Mouse (Mus musculus): ENCODE data around the gene M1ap. TPM values are rescaled to one million over a fixed set of nuclear protein-coding genes. Genes with fewer than 3 reads are reported as not detected.
A peak's percentile ranks its signal among the peaks of the same experiment; 100 is the strongest.

The M1ap gene
- polyA plus RNA-seq, 1 experiment from 2014 or later = 15.7 TPM

DNA sequence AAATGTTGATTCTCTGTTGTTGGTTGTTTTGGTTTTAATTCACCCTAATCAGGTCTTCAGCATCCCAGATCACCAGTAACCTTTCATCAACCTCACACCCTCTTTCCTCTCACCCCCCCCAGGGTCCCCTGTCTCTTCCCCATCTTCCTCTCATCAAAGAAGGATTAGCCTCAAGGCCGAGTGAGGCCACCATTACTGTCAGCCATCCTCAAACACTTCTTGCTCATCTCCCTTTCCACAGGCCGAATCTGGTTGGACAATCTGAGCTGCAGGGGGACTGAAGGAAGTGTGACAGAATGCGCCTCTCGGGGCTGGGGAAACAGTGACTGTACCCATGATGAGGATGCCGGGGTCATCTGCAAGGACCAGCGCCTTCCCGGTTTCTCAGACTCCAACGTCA, 90.5 kb downstream of the M1ap start:
- peaks cover 22% of the 10 kb centered on the region; the same call in 1 of the 2 replicates for H3K27me3 ChIP-seq
- H3K4me1 ChIP-seq (replicated peaks) = peaks cover 58% of the 10 kb centered on the region
- no peak for ATAC-seq (ENCODE audit: low read depth)
- H3K36me3 ChIP-seq = peaks cover under 1% of the 10 kb centered on the region; the same call in 1 of the 2 replicates
- WGBS (ENCODE audit: insufficient replicate concordance) = 80% methylated on average over 8 of the region's 8 CpGs
- H3K4me2 ChIP-seq = no peak overlapping the region
- DNase-seq = no peak
- no peak overlapping the region for H3K4me3 ChIP-seq (replicated peaks)
- H3K9me3 ChIP-seq (replicated peaks) = no peaks in the 10 kb centered on the region
- no peak overlapping the region for H3K27ac ChIP-seq
- H3K9ac ChIP-seq = no peak overlapping the region

DNA sequence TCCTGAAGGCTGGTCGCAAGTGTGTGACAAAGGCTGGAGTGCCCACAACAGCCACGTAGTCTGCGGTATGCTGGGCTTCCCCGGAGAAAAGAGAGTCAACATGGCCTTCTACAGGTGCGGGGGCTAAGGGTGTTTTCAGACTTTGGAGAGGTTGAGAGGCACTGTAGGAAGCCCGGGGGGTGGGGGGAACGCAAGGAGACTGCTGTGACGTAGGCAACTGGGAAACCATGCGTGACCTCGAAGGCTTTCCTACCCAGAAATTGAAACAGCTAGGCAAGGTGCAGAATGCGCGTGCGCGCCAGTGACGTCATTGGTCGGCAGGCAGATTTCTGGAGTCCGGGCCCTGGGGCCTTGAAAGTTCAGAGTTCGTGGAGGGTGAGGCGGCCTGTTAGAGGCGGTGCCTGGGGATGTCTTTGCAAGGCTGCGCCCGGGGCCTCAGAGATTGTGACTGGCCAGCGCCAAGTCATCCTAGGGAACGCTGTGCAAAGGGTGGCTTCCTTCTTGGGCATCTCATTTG, 91.9 kb downstream of the M1ap start:
- H3K27me3 ChIP-seq = peaks cover 21% of the 10 kb centered on the region; the same call in 1 of the 2 replicates
- no peaks in the 10 kb centered on the region for H3K9me3 ChIP-seq (replicated peaks)
- H3K4me3 ChIP-seq (replicated peaks) = peak overlapping the region; percentile 35
- peak overlapping the region; percentile 63 for H3K9ac ChIP-seq
- peak; percentile 90 for DNase-seq
- no peaks in the 10 kb centered on the region for H3K36me3 ChIP-seq
- H3K4me1 ChIP-seq (replicated peaks) = peaks cover 50% of the 10 kb centered on the region
- peak overlapping the region; percentile 93 for H3K27ac ChIP-seq
- H3K4me2 ChIP-seq = peak overlapping the region; percentile 62
- ATAC-seq (ENCODE audit: low read depth) = peak; percentile 99
- 14% methylated on average over 24 of the region's 24 CpGs for WGBS (ENCODE audit: insufficient replicate concordance)

DNA sequence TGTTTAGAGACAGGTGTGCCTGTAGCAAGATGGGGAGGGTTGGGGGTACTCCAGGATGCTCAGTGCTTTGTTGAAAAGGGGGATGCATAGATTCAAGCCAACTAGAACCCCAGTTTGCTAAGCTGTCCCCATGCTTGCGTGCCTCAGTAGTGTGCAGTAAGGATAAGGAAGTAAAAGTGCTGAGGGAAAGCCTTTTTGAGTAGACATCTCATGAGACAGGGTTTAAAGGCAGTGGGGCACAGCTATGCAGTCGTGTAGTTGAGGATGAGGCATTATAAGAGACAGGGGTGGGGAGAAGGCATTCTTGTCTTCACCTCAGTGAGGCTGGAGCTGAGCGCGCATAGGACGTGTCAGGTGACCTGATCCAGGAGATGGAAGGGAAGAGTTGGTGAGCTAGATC, 93.9 kb downstream of the M1ap start:
- 78% methylated on average over 5 of the region's 5 CpGs for WGBS (ENCODE audit: insufficient replicate concordance)
- Histone ChIP-seq H3K9ac (no peak overlapping the region), H3K36me3 (no peaks in the 10 kb centered on the region), H3K4me1 (replicated peaks) (peaks cover 32% of the 10 kb centered on the region), H3K27me3 (peaks cover 7% of the 10 kb centered on the region; the same call in 1 of the 2 replicates), H3K9me3 (replicated peaks) (no peaks in the 10 kb centered on the region), H3K4me2 (no peak overlapping the region), H3K27ac (peak overlapping the region; percentile 53; the same call in 1 of the 2 replicates), H3K4me3 (replicated peaks) (no peak overlapping the region)
- ATAC-seq (ENCODE audit: low read depth) = no peak
- DNase-seq = no peak

DNA sequence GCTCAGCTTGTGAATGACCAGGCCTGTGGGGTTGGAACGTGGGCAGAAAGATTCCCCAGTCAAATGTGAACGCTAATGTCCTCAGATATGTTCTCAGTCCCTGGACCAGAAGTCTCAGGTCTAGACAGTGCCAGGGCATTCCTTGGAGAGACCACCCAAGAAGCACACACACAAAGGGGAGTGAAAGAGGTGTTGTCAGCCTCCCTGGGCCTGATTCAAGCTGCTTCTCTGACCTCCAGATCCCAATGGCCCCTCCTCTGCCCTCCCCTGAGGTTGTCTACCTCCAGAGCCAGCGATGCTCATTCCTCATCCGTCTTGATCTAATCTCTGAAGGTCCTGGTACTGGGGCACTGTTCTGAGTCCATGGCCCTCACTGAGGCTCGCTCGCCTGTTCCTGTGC, 96.9 kb downstream of the M1ap start:
- Histone ChIP-seq H3K4me2 (no peak overlapping the region), H3K9ac (no peak overlapping the region), H3K9me3 (replicated peaks) (no peaks in the 10 kb centered on the region), H3K27me3 (no peaks in the 10 kb centered on the region), H3K4me1 (replicated peaks) (peaks cover 28% of the 10 kb centered on the region), H3K27ac (0 out of 2 replicates have a peak overlapping the region, but pooled peaks have one; percentile 21), H3K4me3 (replicated peaks) (no peak overlapping the region), H3K36me3 (no peaks in the 10 kb centered on the region)
- no peak for ATAC-seq (ENCODE audit: low read depth)
- WGBS (ENCODE audit: insufficient replicate concordance) = 65% methylated on average over 6 of the region's 6 CpGs
- no peak for DNase-seq

- no peaks in the 10 kb centered on the region for H3K9me3 ChIP-seq (replicated peaks)
- no peak for DNase-seq
- H3K9ac ChIP-seq = no peak overlapping the region
- no peak for ATAC-seq (ENCODE audit: low read depth)
- H3K36me3 ChIP-seq = no peaks in the 10 kb centered on the region
- H3K4me2 ChIP-seq = no peak overlapping the region
- no peaks in the 10 kb centered on the region for H3K27me3 ChIP-seq
- no peak overlapping the region for H3K4me3 ChIP-seq (replicated peaks)
- 72% methylated on average over 5 of the region's 5 CpGs for WGBS (ENCODE audit: insufficient replicate concordance)
- no peak overlapping the region for H3K27ac ChIP-seq
- H3K4me1 ChIP-seq (replicated peaks) = peaks cover 24% of the 10 kb centered on the region
These were observed 97.3 kb downstream of the M1ap start for GRCm38 (mm10) chr6:83043993-83044392.

DNA sequence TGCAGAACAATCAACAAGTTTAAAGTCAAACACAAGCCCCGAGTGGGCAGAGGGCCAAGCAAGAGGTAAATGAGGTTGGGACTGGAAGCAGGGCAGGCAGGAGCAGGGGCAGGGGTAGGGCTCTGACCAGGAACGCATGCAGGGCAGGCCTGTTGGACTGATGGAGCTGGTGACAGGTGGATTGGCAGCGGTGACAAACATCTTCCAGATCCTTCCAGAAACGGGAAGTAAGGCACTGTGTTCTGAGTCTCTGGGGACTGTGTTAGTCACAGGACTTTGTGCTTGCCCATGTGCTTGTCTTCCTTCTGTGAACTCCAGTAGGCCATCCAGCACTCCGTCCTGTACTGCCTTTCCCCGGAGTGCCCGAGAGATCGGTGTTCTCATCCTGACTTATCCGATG, 98.0 kb downstream of the M1ap start:
- 66% methylated on average over 9 of the region's 9 CpGs for WGBS (ENCODE audit: insufficient replicate concordance)
- Histone ChIP-seq H3K9ac (no peak overlapping the region), H3K4me2 (no peak overlapping the region), H3K4me3 (replicated peaks) (no peak overlapping the region), H3K27ac (no peak overlapping the region), H3K4me1 (replicated peaks) (peaks cover 18% of the 10 kb centered on the region), H3K9me3 (replicated peaks) (no peaks in the 10 kb centered on the region), H3K36me3 (no peaks in the 10 kb centered on the region), H3K27me3 (no peaks in the 10 kb centered on the region)
- ATAC-seq (ENCODE audit: low read depth) (no peak), DNase-seq (no peak)

GRCm38 (mm10) chr6:83049367-83049766, 102.7 kb downstream of the M1ap start:
- Histone ChIP-seq H3K9ac (no peak overlapping the region), H3K4me3 (replicated peaks) (no peak overlapping the region), H3K4me2 (no peak overlapping the region), H3K36me3 (peaks cover 27% of the 10 kb centered on the region), H3K4me1 (replicated peaks) (peaks cover 37% of the 10 kb centered on the region), H3K27me3 (no peaks in the 10 kb centered on the region), H3K9me3 (replicated peaks) (no peaks in the 10 kb centered on the region), H3K27ac (0 out of 2 replicates have a peak overlapping the region, but pooled peaks have one; percentile 11)
- 60% methylated on average over 10 of the region's 10 CpGs for WGBS (ENCODE audit: insufficient replicate concordance)
- no peak for ATAC-seq (ENCODE audit: low read depth)
- DNase-seq = no peak

DNA sequence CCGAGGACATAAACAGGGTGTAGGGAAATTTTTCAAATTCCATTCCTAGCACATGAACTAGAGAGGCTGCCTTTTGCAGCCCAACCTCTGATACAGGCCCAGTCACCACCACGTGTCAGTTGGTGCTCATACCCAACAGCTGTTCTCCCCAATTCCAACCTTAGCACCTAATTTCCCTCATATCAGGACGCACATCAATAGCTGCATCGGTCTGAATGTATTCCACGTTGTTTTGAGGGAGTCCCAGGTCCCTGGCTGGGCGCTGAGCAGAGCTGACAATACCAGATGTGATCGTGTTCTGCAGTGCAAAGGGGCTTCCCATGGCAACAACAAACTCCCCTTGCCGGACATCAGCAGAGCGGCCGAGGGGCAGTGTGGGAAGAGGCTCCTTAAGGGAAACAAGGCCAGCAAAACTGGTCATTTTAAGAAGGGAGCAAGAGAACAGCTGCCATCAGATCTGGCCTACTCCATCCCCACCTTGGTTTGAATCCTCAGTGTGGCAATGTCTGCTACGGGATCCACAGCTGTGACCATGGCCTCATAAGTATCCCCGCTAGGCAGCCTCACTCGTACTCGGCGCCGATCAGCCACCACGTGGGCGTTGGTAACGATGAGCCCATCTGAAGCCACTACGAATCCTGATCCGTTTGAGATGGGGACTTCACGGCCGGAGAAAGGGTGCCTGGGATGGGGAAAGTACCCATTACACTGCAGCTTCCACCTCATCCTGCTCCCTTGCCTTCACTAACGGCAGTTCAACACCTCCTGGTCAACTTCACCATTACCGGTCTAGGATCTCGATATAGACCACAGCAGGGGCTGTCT, 106.6 kb downstream of the M1ap start:
- H3K27me3 ChIP-seq = 0 out of 2 replicates have a peak, but pooled peaks cover 2% of the 10 kb centered on the region
- H3K27ac ChIP-seq = peak overlapping the region; percentile 97
- ATAC-seq (ENCODE audit: low read depth) (no peak), DNase-seq (peak; percentile 41)
- peaks cover 56% of the 10 kb centered on the region for H3K4me1 ChIP-seq (replicated peaks)
- H3K9ac ChIP-seq = peak overlapping the region; percentile 100
- H3K4me2 ChIP-seq = peak overlapping the region; percentile 97
- WGBS (ENCODE audit: insufficient replicate concordance) = under 1% methylated on average over 26 of the region's 26 CpGs
- H3K9me3 ChIP-seq (replicated peaks) = no peaks in the 10 kb centered on the region
- H3K36me3 ChIP-seq = peaks cover 53% of the 10 kb centered on the region
- H3K4me3 ChIP-seq (replicated peaks) = peak overlapping the region; percentile 100

- H3K36me3 ChIP-seq = peaks cover 54% of the 10 kb centered on the region
- H3K4me3 ChIP-seq (replicated peaks) = peak within 1 kb of the TSS; percentile 100
- peak within 1 kb of the TSS; percentile 97 for H3K4me2 ChIP-seq
- 0 out of 2 replicates have a peak, but pooled peaks cover 4% of the 10 kb centered on the region for H3K27me3 ChIP-seq
- peak within 1 kb of the TSS; percentile 97 for H3K27ac ChIP-seq
- peak within 1 kb of the TSS; percentile 100 for H3K9ac ChIP-seq
- ATAC-seq (ENCODE audit: low read depth) (peak; percentile 95), DNase-seq (peak; percentile 98)
- peaks cover 65% of the 10 kb centered on the region for H3K4me1 ChIP-seq (replicated peaks)
- no peaks in the 10 kb centered on the region for H3K9me3 ChIP-seq (replicated peaks)
- under 1% methylated on average over 64 of the region's 64 CpGs for WGBS (ENCODE audit: insufficient replicate concordance)
These were observed 107.6 kb downstream of the M1ap start, which contains the start of gene Aup1 for GRCm38 (mm10) chr6:83054074-83054851. TSS of gene Aup1 (plus strand) at chr6:83054521.

DNA sequence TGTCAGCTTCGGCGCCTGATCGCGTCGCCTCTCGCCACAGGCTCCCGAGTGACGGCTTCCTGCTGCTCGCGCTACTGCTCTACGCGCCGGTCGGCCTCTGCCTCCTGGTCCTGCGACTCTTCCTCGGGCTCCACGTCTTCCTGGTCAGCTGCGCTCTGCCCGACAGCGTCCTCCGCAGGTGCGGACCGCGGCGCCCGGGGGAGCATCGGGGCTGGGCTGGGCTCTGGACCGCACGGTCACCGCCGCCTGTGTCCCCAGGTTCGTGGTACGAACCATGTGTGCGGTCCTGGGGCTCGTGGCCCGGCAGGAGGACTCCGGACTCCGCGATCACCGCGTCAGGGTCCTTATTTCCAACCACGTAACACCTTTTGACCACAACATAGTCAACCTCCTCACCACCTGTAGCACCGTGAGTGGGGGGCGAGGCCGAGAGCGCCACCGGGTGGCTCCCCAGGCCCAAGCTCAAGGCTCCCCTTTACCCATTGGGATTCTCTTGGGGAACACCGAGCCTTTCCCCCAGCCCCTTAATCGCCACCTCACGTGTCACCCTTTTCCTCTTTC, 108.2 kb downstream of the M1ap start, which contains the start of gene Htra2:
Gene Htra2 (minus strand): TSS at position 403 of the 561 bp plus-strand sequence.
- DNase-seq (no peak), ATAC-seq (ENCODE audit: low read depth) (peak; percentile 14)
- peaks cover 54% of the 10 kb centered on the region for H3K36me3 ChIP-seq
- no peaks in the 10 kb centered on the region for H3K9me3 ChIP-seq (replicated peaks)
- whole genome bisulfite sequencing (ENCODE audit: insufficient replicate concordance) = under 1% methylated on average over 50 of the region's 50 CpGs
- peak within 1 kb of the TSS; percentile 97 for H3K4me2 ChIP-seq
- peak within 1 kb of the TSS; percentile 97 for H3K27ac ChIP-seq
- peak within 1 kb of the TSS; percentile 100 for H3K9ac ChIP-seq
- H3K27me3 ChIP-seq = peaks cover 5% of the 10 kb centered on the region
- H3K4me3 ChIP-seq (replicated peaks) = peak within 1 kb of the TSS; percentile 100
- H3K4me1 ChIP-seq (replicated peaks) = peaks cover 65% of the 10 kb centered on the region

All from liver, embryonic 13.5 days (tissue).